Mouse (Mus musculus) bone marrow, adult 2 months (tissue): Measurements from ENCODE around the gene Lilra6. TPM values are rescaled to one million over a fixed set of nuclear protein-coding genes. Genes with fewer than 3 reads are reported as not detected.
"Not testable (repeated sequence)": the region's sequence is repeated elsewhere in the genome, so short reads cannot be mapped to it uniquely, and the experiment has no call there.

Source experiments
- H3K27ac ChIP-seq: fragments of 200-500 bp; 2 replicates; pipeline ENCODE4 v1.5.1; 2012; ENCODE audit warnings: low read depth, mild to moderate bottlenecking, control low read depth, inconsistent platforms, low read length; ENCODE audit not compliant: control insufficient read depth, poor library complexity, insufficient read depth
- H3K4me1 ChIP-seq: fragments of 200-500 bp; 2 replicates; pipeline ENCODE4 v1.6.1; 2011; ENCODE audit warnings: low read length; ENCODE audit not compliant: control insufficient read depth, insufficient read depth
- H3K4me3 ChIP-seq: fragments of 200-500 bp; replicated peaks from 2 replicates; pipeline ENCODE3; 2011; ENCODE audit warnings: mild to moderate bottlenecking, low read depth, low read length, control low read depth; ENCODE audit not compliant: control insufficient read depth
- CTCF ChIP-seq: fragments of 200-500 bp; IDR thresholded peaks from 2 replicates; pipeline ENCODE4 v1.5.1; 2011; ENCODE audit warnings: low read length, control low read depth; ENCODE audit not compliant: control insufficient read depth, insufficient read depth
- POLR2A ChIP-seq: fragments of 200-500 bp; IDR thresholded peaks from 2 replicates; pipeline ENCODE4 v1.6.1; 2011; ENCODE audit warnings: low read depth, mild to moderate bottlenecking, control low read depth, low read length, borderline replicate concordance; ENCODE audit not compliant: control insufficient read depth
- WGBS: fragments of 180-500 bp; shearing (Covaris S2); methylation state at CpG from one replicate; pipeline ENCODE4 v1.1.7; 2018; 5-methylcytosine and 5-hydroxymethylcytosine counted together
- polyA plus RNA-seq: library from polyadenylated mRNA; stranded (reverse); fragments of >200 nt; gene quantifications from 2 replicates; pipeline ENCODE4 v1.2.4, GENCODE M21; 2011; ENCODE audit warnings: low replicate concordance; ENCODE audit not compliant: missing spikeins, insufficient read depth, insufficient read length

Gene Lilra6
- polyA plus RNA-seq, 1 experiment, result 20.8 TPM

- Histone ChIP-seq H3K27ac (no peak overlapping the region), H3K4me1 (no peaks in the 10 kb centered on the region), H3K4me3 (no peak overlapping the region)
- TF ChIP-seq POLR2A (no peak), CTCF (peak; percentile 45)
- 3% methylated on average over 1 of the region's 1 CpGs for WGBS
Observed at GRCm38 (mm10) chr7:3903704-3904103, 11.6 kb downstream of the Lilra6 start.

- H3K4me3 ChIP-seq, result peak within 1 kb of the TSS; percentile 9
- peak within 1 kb of the TSS; percentile 54; the same call in 1 of the 2 replicates for H3K27ac ChIP-seq
- H3K4me1 ChIP-seq, result not testable (repeated sequence)
- 0% methylated on average over 3 of the region's 3 CpGs for WGBS
Observed at GRCm38 (mm10) chr7:3898036-3898590, 17.2 kb downstream of the Lilra6 start, which contains the start of gene Gm14548. Gene Gm14548 (minus strand): TSS chr7:3898120.

- not testable (repeated sequence) for H3K4me3 ChIP-seq, H3K27ac ChIP-seq, H3K4me1 ChIP-seq
- WGBS, result no CpG with 5 or more reads among the region's 1 CpGs
Observed at GRCm38 (mm10) chr7:3875032-3875431, 40.3 kb downstream of the Lilra6 start.

Other genes starting within 250 kb of the Lilra6 start
- gene Leng1, start 249.7 kb downstream of the Lilra6 start, polyA plus RNA-seq, result 5.5 and 9.8 TPM in 2 replicates
- gene Tmc4, start 237.9 kb downstream of the Lilra6 start, polyA plus RNA-seq, result 16.0 and 39.8 TPM in 2 replicates
- 23.8 and 25.8 TPM in 2 replicates for gene Tsen34, start 222.6 kb downstream of the Lilra6 start, polyA plus RNA-seq
- 19.5 and 43.5 TPM in 2 replicates for gene Mboat7, start 222.0 kb downstream of the Lilra6 start, polyA plus RNA-seq
- gene Rps9, start 211.5 kb downstream of the Lilra6 start, polyA plus RNA-seq, result 3,380 and 3,507 TPM in 2 replicates
- gene Pirb, start 195.1 kb downstream of the Lilra6 start, polyA plus RNA-seq, result 41.4 and 143 TPM in 2 replicates
- 0.72 and 4.4 TPM in 2 replicates for gene Gm15448, start 89.8 kb downstream of the Lilra6 start, polyA plus RNA-seq
- 8.9 and 15.8 TPM in 2 replicates for gene Pira2, start 70.5 kb downstream of the Lilra6 start, polyA plus RNA-seq
- gene Gm14548, start 17.4 kb downstream of the Lilra6 start, polyA plus RNA-seq, result 3.1 and 17.6 TPM in 2 replicates
- 4.8 and 8.8 TPM in 2 replicates for gene Lair1, start 147.7 kb upstream of the Lilra6 start, polyA plus RNA-seq
- 5.3 TPM in 1 of 2 replicates, not detected in the other for gene Ttyh1, start 203.9 kb upstream of the Lilra6 start, polyA plus RNA-seq
- 96.9 and 247 TPM in 2 replicates for gene Leng8, start 221.5 kb upstream of the Lilra6 start, polyA plus RNA-seq
- 0.92 and 2.4 TPM in 2 replicates for gene Leng9, start 234.9 kb upstream of the Lilra6 start, polyA plus RNA-seq
- gene Cdc42ep5, start 249.4 kb upstream of the Lilra6 start, polyA plus RNA-seq, result 3.2 and 4.0 TPM in 2 replicates